Comparison of ENCODE assay signal across 8 mouse cellular contexts in the genomic region with DNA sequence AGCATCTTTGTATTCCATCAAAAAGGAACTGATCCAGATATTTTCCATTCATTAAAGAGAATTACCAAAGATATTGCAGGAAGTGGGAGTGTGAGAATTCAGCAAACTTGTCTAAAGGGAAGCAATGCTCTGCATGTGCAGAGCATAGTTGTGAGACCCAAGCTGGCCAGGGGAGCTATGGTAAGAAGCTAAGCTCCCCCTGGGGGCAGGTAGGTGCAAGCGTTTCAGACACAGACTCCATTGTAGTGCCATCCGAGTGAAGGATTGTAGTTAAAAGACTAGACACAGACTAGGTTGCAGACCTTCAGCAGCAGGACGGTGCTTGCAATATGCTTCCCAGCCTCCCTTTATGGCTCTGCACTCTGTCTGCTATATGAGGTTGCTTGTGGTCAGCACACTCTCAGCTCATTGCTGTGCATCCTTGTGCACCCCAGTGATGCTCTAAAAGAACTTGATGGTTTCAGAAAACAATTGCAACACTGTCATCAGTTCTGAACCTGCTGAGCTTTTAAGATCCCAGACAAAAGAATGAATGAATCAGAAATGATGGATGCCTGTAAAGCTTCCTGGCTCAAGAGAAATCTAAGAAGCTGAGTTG.
DNase-seq lines count a peak whose midpoint lies in the region.

No protein-coding gene starts in this region.

- peak; percentile 11 for DNase-seq in kidney, postnatal 10 days
- no peak for DNase-seq in kidney, adult 8-10 months
- peak; percentile 56 for DNase-seq in ES-CJ7 (ENCODE audit: low read depth, low spot score)
- DNase-seq in cerebellum, postnatal 25 days: peak; percentile 16 to 30
- peak; percentile 2 to 13 for DNase-seq in kidney, postnatal 4 days
- DNase-seq in ovary, adult 18-20 months (ENCODE audit: low spot score): no peak
- no peak for DNase-seq in c-Kit-positive CD71-positive TER-119-positive erythroid progenitor cells, embryonic 14.5 days (ENCODE audit: low spot score)
- DNase-seq in spleen, adult 18-20 months: no peak

Comparison
In these comparisons a context has a peak if more than half of its experiments do, and no peak if none do; other contexts are left out.
1. DNase-seq: peak in kidney, postnatal 10 days (single experiment), ES-CJ7 (single experiment), cerebellum, postnatal 25 days (2 of 2) and kidney, postnatal 4 days (2 of 2); none in kidney, adult 8-10 months (0 of 2), ovary, adult 18-20 months (single experiment), c-Kit-positive CD71-positive TER-119-positive erythroid progenitor cells, embryonic 14.5 days (single experiment) and spleen, adult 18-20 months (0 of 2).